Mouse (Mus musculus): Measurements from ENCODE around the gene Ap3s2. TPM values are rescaled to one million over a fixed set of nuclear protein-coding genes. Genes with fewer than 3 reads are reported as not detected.

Ap3s2 gene
- polyA plus RNA-seq, 1 experiment, result 10.4 TPM

DNA sequence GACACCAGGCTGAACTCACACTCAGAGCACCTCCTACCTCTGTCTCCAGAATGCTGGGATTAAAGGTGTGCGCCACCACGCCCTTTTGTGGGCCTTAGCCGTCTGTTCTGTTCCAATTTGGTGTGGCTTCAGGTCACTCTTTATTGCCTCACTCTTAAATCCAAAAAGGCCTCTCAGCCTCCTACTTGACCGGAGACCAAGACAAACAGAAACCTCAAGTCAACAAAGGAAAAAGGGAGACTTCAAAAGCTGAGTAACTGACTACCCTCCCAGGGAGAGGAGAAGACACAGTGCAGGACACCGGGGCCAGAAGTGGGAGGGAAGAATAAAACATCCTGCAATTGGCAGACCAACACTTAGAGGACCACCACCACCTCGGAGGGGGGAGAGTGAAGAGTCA is 89.3 kb downstream of the Ap3s2 start:
- TF ChIP-seq POLR2A (IDR thresholded peaks at IDR 0.05; ENCODE audit: low read depth, low read length) (no peak), CTCF (IDR thresholded peaks at IDR 0.05; ENCODE audit: extremely low read depth, insufficient read length, insufficient replicate concordance, low read depth, low read length) (no peak)
- Histone ChIP-seq H3K4me3 (ENCODE audit: low read depth, low read length) (peak overlapping the region; percentile 18), H3K36me3 (ENCODE audit: control insufficient read depth, insufficient read depth, low read length) (peaks cover 74% of the 10 kb centered on the region), H3K27me3 (ENCODE audit: control insufficient read depth, insufficient read depth, low read length) (no peaks in the 10 kb centered on the region), H3K4me1 (ENCODE audit: control insufficient read depth, insufficient read depth, insufficient read length, low read length) (peaks cover 10% of the 10 kb centered on the region; the same call in 1 of the 2 replicates), H3K27ac (ENCODE audit: insufficient read depth, low read depth, low read length) (peak overlapping the region; percentile 13; the same call in 1 of the 2 replicates)
- 46% methylated on average over 6 of the region's 6 CpGs for WGBS

DNA sequence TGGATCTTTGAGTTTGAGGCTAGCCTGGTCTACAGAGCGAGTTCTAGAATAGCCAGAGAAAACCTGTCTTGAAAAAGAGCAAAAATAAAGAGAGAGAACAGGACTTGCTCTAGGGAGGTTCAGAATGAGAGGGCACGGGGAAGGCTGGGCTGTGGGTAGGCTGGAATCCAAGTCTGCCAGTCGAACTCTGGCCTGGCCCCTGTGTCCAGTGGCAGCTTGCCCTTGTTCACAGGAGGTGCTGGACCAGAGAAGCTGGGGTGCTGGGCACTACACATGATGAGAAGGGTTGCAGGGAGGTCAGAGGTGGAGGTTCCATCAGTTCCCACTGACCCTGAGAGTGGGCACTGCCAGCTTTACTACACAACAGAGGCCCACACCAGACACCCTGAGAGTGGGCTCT is 92.1 kb downstream of the Ap3s2 start:
- Histone ChIP-seq H3K27ac (ENCODE audit: insufficient read depth, low read depth, low read length) (no peak overlapping the region), H3K36me3 (ENCODE audit: control insufficient read depth, insufficient read depth, low read length) (peaks cover 70% of the 10 kb centered on the region), H3K4me1 (ENCODE audit: control insufficient read depth, insufficient read depth, insufficient read length, low read length) (no peaks in the 10 kb centered on the region; the same call in 1 of the 2 replicates), H3K4me3 (ENCODE audit: low read depth, low read length) (no peak overlapping the region), H3K27me3 (ENCODE audit: control insufficient read depth, insufficient read depth, low read length) (no peaks in the 10 kb centered on the region)
- no peak for TF ChIP-seq POLR2A (IDR thresholded peaks at IDR 0.05; ENCODE audit: low read depth, low read length)
- no peak for TF ChIP-seq CTCF (IDR thresholded peaks at IDR 0.05; ENCODE audit: extremely low read depth, insufficient read length, insufficient replicate concordance, low read depth, low read length)
- 80% methylated on average over 3 of the region's 3 CpGs for WGBS

Other genes starting within 250 kb of the Ap3s2 start
- 0.39 and 0.86 TPM in 2 replicates for gene Kif7, start 204.9 kb downstream of the Ap3s2 start, polyA plus RNA-seq (2012; rRNA removed)
- 1.5 and 4.5 TPM in 2 replicates for gene Plin1, start 187.7 kb downstream of the Ap3s2 start, polyA plus RNA-seq (2012; rRNA removed)
- 13.8 and 17.9 TPM in 2 replicates for gene Pex11a, start 177.5 kb downstream of the Ap3s2 start, polyA plus RNA-seq (2012; rRNA removed)
- gene Wdr93, start 177.5 kb downstream of the Ap3s2 start, polyA plus RNA-seq (2012; rRNA removed), result 0.06 and 0.08 TPM in 2 replicates
- gene Mesp1, start 126.9 kb downstream of the Ap3s2 start, polyA plus RNA-seq (2012; rRNA removed), result 0.28 and 1.2 TPM in 2 replicates
- 0.33 TPM in 2 replicates for gene Mesp2, start 109.9 kb downstream of the Ap3s2 start, polyA plus RNA-seq (2012; rRNA removed)
- 1,432 and 7,549 TPM in 2 replicates for gene Anpep, start 59.6 kb downstream of the Ap3s2 start, polyA plus RNA-seq (2012; rRNA removed)
- gene Arpin, start 14.7 kb upstream of the Ap3s2 start, polyA plus RNA-seq (2012; rRNA removed), result 21.3 and 23.2 TPM in 2 replicates
- 34.9 and 67.9 TPM in 2 replicates for gene Zfp710, start 104.2 kb upstream of the Ap3s2 start, polyA plus RNA-seq (2012; rRNA removed)
- gene Idh2, start 194.7 kb upstream of the Ap3s2 start, polyA plus RNA-seq (2012; rRNA removed), result 57.2 and 82.3 TPM in 2 replicates

All from small intestine, adult 2 months (tissue).